In the genomic region with DNA sequence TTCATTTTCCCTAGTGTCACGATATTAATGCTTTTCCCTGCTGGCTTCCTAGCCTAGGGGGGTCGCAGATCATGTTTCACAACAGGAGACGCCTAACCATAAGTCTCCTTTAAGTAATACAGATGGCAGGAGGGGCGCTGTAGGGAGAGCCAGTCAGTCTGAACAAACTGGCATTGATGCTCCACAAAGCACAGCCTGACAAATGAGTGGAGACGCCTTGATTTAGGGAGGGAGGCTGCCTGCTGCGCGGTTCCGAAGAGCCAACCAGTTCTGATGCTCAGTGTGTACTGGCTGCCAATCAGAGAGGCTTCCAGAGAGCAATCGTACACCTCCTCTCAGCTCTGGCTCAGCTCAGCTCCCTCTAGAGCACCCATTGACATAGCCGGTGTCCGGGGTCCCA, we compare ENCODE assay signal across 9 mouse cellular contexts.
DNase-seq lines count a peak whose midpoint lies in the region; ATAC-seq and TF ChIP-seq lines count a peak whose summit lies in the region.
"Had no signal": no experiment of that assay in that cellular context is flagged by ENCODE, and none has a peak within 500 bp of the region (broad histone marks: within the 10 kb centered on the region; RNA-seq: fewer than 3 reads in every experiment).

No protein-coding gene starts in this region.

- no peak overlapping the region for H3K4me2 ChIP-seq in kidney, postnatal 0 days (ENCODE audit: low read length)
- H3K4me2 ChIP-seq in liver, postnatal 0 days (ENCODE audit: low read depth, low read length): no peak overlapping the region
- no peak overlapping the region for H3K4me2 ChIP-seq in kidney, embryonic 16.5 days (replicated peaks; ENCODE audit: low read depth, low read length)
- H3K4me2 ChIP-seq: intestine, embryonic 15.5 days had no signal

- ATAC-seq in kidney, postnatal 0 days (replicated peaks; ENCODE audit: low FRiP score, low read depth): no peak
- no peak for ATAC-seq in liver, postnatal 0 days
- ATAC-seq in kidney, embryonic 16.5 days (ENCODE audit: low FRiP score, low TSS enrichment): no peak
- ATAC-seq: intestine, embryonic 15.5 days had no signal

- peak; percentile 37 for DNase-seq in kidney, postnatal 0 days (ENCODE audit: low spot score)
- no peak for DNase-seq in kidney, adult 8-10 months
- DNase-seq in forelimb bud, embryonic 11.5 days (ENCODE audit: low read depth, low spot score): peak; percentile 29
- no peak for DNase-seq in limb, embryonic 10.5 days (ENCODE audit: low spot score)
- DNase-seq in right cerebral cortex, postnatal 4 days: peak; percentile 21
- no peak for DNase-seq in liver, postnatal 0 days
- DNase-seq in heart, embryonic 10.5 days (ENCODE audit: low spot score): no peak

- no peak overlapping the region for H3K4me3 ChIP-seq in kidney, postnatal 0 days (replicated peaks; ENCODE audit: low read depth, low read length)
- H3K4me3 ChIP-seq in limb, embryonic 10.5 days: no peak overlapping the region
- H3K4me3 ChIP-seq in liver, postnatal 0 days (ENCODE audit: low read depth, low read length): no peak overlapping the region
- no peak overlapping the region for H3K4me3 ChIP-seq in heart, embryonic 10.5 days
- no peak overlapping the region for H3K4me3 ChIP-seq in kidney, embryonic 16.5 days (ENCODE audit: low read length)
- H3K4me3 ChIP-seq: intestine, embryonic 15.5 days had no signal

- TF ChIP-seq CTCF in kidney, postnatal 0 days (IDR thresholded peaks at IDR 0.05; ENCODE audit: low read depth): no peak
- TF ChIP-seq CTCF in liver, postnatal 0 days (IDR thresholded peaks at IDR 0.05; ENCODE audit: low read depth): no peak

- no peak for TF ChIP-seq EP300 in liver, postnatal 0 days (IDR thresholded peaks at IDR 0.05; ENCODE audit: low read depth)

- H3K4me1 ChIP-seq in kidney, postnatal 0 days (replicated peaks; ENCODE audit: insufficient read depth, low read length): no peaks in the 10 kb centered on the region
- H3K4me1 ChIP-seq in limb, embryonic 10.5 days: peaks cover 28% of the 10 kb centered on the region
- H3K4me1 ChIP-seq in liver, postnatal 0 days (ENCODE audit: insufficient read depth): no peaks in the 10 kb centered on the region
- H3K4me1 ChIP-seq in heart, embryonic 10.5 days: peaks cover 5% of the 10 kb centered on the region; the same call in 1 of the 2 replicates
- peaks cover 5% of the 10 kb centered on the region; the same call in 1 of the 2 replicates for H3K4me1 ChIP-seq in kidney, embryonic 16.5 days (ENCODE audit: insufficient read depth, low read length)
- H3K4me1 ChIP-seq: intestine, embryonic 15.5 days had no signal

- no peaks in the 10 kb centered on the region for H3K9me3 ChIP-seq in kidney, postnatal 0 days (replicated peaks; ENCODE audit: low read length)
- no peaks in the 10 kb centered on the region for H3K9me3 ChIP-seq in limb, embryonic 10.5 days (replicated peaks)
- no peaks in the 10 kb centered on the region for H3K9me3 ChIP-seq in liver, postnatal 0 days (ENCODE audit: low read length)
- no peaks in the 10 kb centered on the region for H3K9me3 ChIP-seq in heart, embryonic 10.5 days
- H3K9me3 ChIP-seq in kidney, embryonic 16.5 days (ENCODE audit: low read length): no peaks in the 10 kb centered on the region
- H3K9me3 ChIP-seq: intestine, embryonic 15.5 days had no signal

- 19% methylated on average over 11 of the region's 11 CpGs for WGBS in kidney, postnatal 0 days
- 20% methylated on average over 11 of the region's 11 CpGs for WGBS in limb, embryonic 10.5 days
- WGBS in liver, postnatal 0 days (ENCODE audit: insufficient replicate concordance): 51% methylated on average over 11 of the region's 11 CpGs
- WGBS in heart, embryonic 10.5 days: 28% methylated on average over 11 of the region's 11 CpGs
- 14% methylated on average over 11 of the region's 11 CpGs for WGBS in kidney, embryonic 16.5 days

- no peaks in the 10 kb centered on the region for H3K27me3 ChIP-seq in kidney, postnatal 0 days (ENCODE audit: insufficient read depth, low read length)
- H3K27me3 ChIP-seq in limb, embryonic 10.5 days (ENCODE audit: low read depth, poor library complexity, severe bottlenecking): no peaks in the 10 kb centered on the region
- no peaks in the 10 kb centered on the region for H3K27me3 ChIP-seq in liver, postnatal 0 days (ENCODE audit: insufficient read depth, low read length)
- H3K27me3 ChIP-seq in heart, embryonic 10.5 days (ENCODE audit: insufficient read depth, poor library complexity, severe bottlenecking): no peaks in the 10 kb centered on the region
- H3K27me3 ChIP-seq in kidney, embryonic 16.5 days (ENCODE audit: insufficient read depth, low read length): no peaks in the 10 kb centered on the region
- H3K27me3 ChIP-seq: intestine, embryonic 15.5 days had no signal

- H3K9ac ChIP-seq in kidney, postnatal 0 days (ENCODE audit: low read depth, low read length): no peak overlapping the region
- no peak overlapping the region for H3K9ac ChIP-seq in liver, postnatal 0 days (replicated peaks)
- H3K9ac ChIP-seq in kidney, embryonic 16.5 days (replicated peaks; ENCODE audit: low read length): no peak overlapping the region
- H3K9ac ChIP-seq: intestine, embryonic 15.5 days had no signal

- no peak overlapping the region for H3K27ac ChIP-seq in kidney, postnatal 0 days
- peak overlapping the region; percentile 5; the same call in 1 of the 2 replicates for H3K27ac ChIP-seq in limb, embryonic 10.5 days
- H3K27ac ChIP-seq in liver, postnatal 0 days (ENCODE audit: low read depth): no peak overlapping the region
- H3K27ac ChIP-seq in heart, embryonic 10.5 days: no peak overlapping the region
- no peak overlapping the region for H3K27ac ChIP-seq in kidney, embryonic 16.5 days (ENCODE audit: low read length)
- H3K27ac ChIP-seq: intestine, embryonic 15.5 days had no signal

- H3K36me3 ChIP-seq in kidney, postnatal 0 days (ENCODE audit: insufficient read depth, low read length): no peaks in the 10 kb centered on the region
- H3K36me3 ChIP-seq in limb, embryonic 10.5 days: no peaks in the 10 kb centered on the region
- no peaks in the 10 kb centered on the region for H3K36me3 ChIP-seq in liver, postnatal 0 days (replicated peaks; ENCODE audit: insufficient read depth, low read length)
- H3K36me3 ChIP-seq in heart, embryonic 10.5 days: no peaks in the 10 kb centered on the region
- H3K36me3 ChIP-seq in kidney, embryonic 16.5 days (ENCODE audit: insufficient read depth, low read length): no peaks in the 10 kb centered on the region
- H3K36me3 ChIP-seq: intestine, embryonic 15.5 days had no signal

Comparison
In these comparisons a context has a peak if more than half of its experiments do, and no peak if none do; other contexts are left out.
1. DNase-seq: peak in kidney, postnatal 0 days (single experiment), forelimb bud, embryonic 11.5 days (single experiment) and right cerebral cortex, postnatal 4 days (single experiment); none in kidney, adult 8-10 months (0 of 2), limb, embryonic 10.5 days (single experiment), liver, postnatal 0 days (single experiment) and heart, embryonic 10.5 days (single experiment).